Mouse (Mus musculus): ENCODE results near the gene Smim14. TPM values are rescaled to one million over a fixed set of nuclear protein-coding genes. Genes with fewer than 3 reads are reported as not detected.

The Smim14 gene
- polyA plus RNA-seq, 1 experiment from 2014 or later: 198 TPM

- Histone ChIP-seq H3K4me2 (ENCODE audit: low read length) (no peak overlapping the region), H3K4me3 (replicated peaks; ENCODE audit: low read length) (no peak overlapping the region), H3K9ac (replicated peaks; ENCODE audit: low read depth, low read length) (no peak overlapping the region), H3K9me3 (ENCODE audit: control insufficient read depth, low read length) (no peaks in the 10 kb centered on the region), H3K27me3 (replicated peaks; ENCODE audit: control insufficient read depth, insufficient read depth, low read length) (no peaks in the 10 kb centered on the region), H3K4me1 (replicated peaks; ENCODE audit: control insufficient read depth, insufficient read depth, low read length) (no peaks in the 10 kb centered on the region), H3K36me3 (ENCODE audit: control insufficient read depth, insufficient read depth) (no peaks in the 10 kb centered on the region), H3K27ac (ENCODE audit: low read length) (no peak overlapping the region)
- no peak for ATAC-seq
- 94% methylated on average over 9 of the region's 9 CpGs for WGBS
These were observed 35.6 kb downstream of the Smim14 start for GRCm38 (mm10) chr5:65501407-65501806.

- Histone ChIP-seq H3K27ac (ENCODE audit: low read length) (no peak overlapping the region), H3K36me3 (ENCODE audit: control insufficient read depth, insufficient read depth) (no peaks in the 10 kb centered on the region), H3K4me3 (replicated peaks; ENCODE audit: low read length) (no peak overlapping the region), H3K4me2 (ENCODE audit: low read length) (no peak overlapping the region), H3K9ac (replicated peaks; ENCODE audit: low read depth, low read length) (no peak overlapping the region), H3K9me3 (ENCODE audit: control insufficient read depth, low read length) (no peaks in the 10 kb centered on the region), H3K4me1 (replicated peaks; ENCODE audit: control insufficient read depth, insufficient read depth, low read length) (no peaks in the 10 kb centered on the region), H3K27me3 (replicated peaks; ENCODE audit: control insufficient read depth, insufficient read depth, low read length) (no peaks in the 10 kb centered on the region)
- WGBS: 84% methylated on average over 7 of the region's 7 CpGs
- no peak for ATAC-seq
These were observed 36.8 kb downstream of the Smim14 start for GRCm38 (mm10) chr5:65500231-65500630.

DNA sequence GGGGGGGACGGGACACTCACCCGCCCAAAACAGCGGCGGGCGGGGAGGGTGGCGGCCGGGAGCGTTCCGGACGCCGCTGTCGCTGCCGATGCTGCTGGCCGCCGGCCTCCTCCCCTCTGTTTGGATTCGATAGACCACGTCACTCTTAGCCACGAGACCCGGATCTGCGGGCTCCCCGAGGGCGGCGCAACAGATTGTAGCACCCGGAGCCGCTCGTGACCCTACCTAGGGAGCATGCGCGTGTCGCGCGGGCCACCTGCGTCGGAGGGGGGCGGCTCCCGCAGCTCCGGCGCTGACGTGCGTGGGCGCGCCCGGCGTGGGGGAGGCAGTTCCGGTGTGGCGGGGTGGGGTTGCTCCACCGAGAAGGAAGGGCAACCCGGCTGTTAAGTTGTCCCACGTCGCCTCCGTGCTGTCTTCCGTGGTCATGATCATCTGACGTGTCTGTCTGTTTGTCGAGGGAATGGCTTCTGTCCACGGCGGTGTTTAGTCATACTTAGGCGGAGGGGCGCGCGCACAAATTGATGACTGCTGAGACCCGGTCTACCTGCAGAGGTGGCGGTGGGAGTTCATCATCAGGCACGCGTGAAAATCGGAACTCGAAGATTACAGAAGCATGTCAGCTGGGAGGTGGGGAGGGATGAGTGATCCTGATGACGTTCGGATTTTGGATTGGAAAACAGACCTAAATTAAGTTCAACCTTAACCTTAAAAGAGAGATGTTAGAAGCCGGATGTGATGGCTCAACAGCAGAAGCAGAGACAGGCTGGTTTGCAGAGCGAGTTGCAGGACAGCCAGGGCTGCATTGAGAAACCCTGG lies 44.1 kb downstream of the Smim14 start, which contains the start of gene Gm43552:
Gene Gm43552 (minus strand): TSS at position 118 of the 816 bp plus-strand sequence.
- Histone ChIP-seq H3K9ac (replicated peaks; ENCODE audit: low read depth, low read length) (peak within 1 kb of the TSS; percentile 93), H3K4me1 (replicated peaks; ENCODE audit: control insufficient read depth, insufficient read depth, low read length) (peaks cover 20% of the 10 kb centered on the region), H3K9me3 (ENCODE audit: control insufficient read depth, low read length) (no peaks in the 10 kb centered on the region), H3K36me3 (ENCODE audit: control insufficient read depth, insufficient read depth) (no peaks in the 10 kb centered on the region), H3K4me3 (replicated peaks; ENCODE audit: low read length) (peak within 1 kb of the TSS; percentile 82), H3K4me2 (ENCODE audit: low read length) (peak within 1 kb of the TSS; percentile 78), H3K27ac (ENCODE audit: low read length) (peak within 1 kb of the TSS; percentile 90), H3K27me3 (replicated peaks; ENCODE audit: control insufficient read depth, insufficient read depth, low read length) (no peaks in the 10 kb centered on the region)
- under 1% methylated on average over 39 of the region's 69 CpGs for WGBS
- ATAC-seq: peak; percentile 97

- Histone ChIP-seq H3K9me3 (ENCODE audit: control insufficient read depth, low read length) (no peaks in the 10 kb centered on the region), H3K4me1 (replicated peaks; ENCODE audit: control insufficient read depth, insufficient read depth, low read length) (peaks cover 20% of the 10 kb centered on the region), H3K9ac (replicated peaks; ENCODE audit: low read depth, low read length) (peak overlapping the region; percentile 93), H3K4me2 (ENCODE audit: low read length) (peak overlapping the region; percentile 78), H3K27me3 (replicated peaks; ENCODE audit: control insufficient read depth, insufficient read depth, low read length) (no peaks in the 10 kb centered on the region), H3K27ac (ENCODE audit: low read length) (peak overlapping the region; percentile 90), H3K4me3 (replicated peaks; ENCODE audit: low read length) (peak overlapping the region; percentile 82), H3K36me3 (ENCODE audit: control insufficient read depth, insufficient read depth) (no peaks in the 10 kb centered on the region)
- WGBS: under 1% methylated on average over 40 of the region's 57 CpGs
- peak; percentile 82 for ATAC-seq
These were observed 44.9 kb downstream of the Smim14 start for GRCm38 (mm10) chr5:65491767-65492715.

GRCm38 (mm10) chr5:65489830-65490229 lies 47.2 kb downstream of the Smim14 start:
- Histone ChIP-seq H3K27ac (ENCODE audit: low read length) (no peak overlapping the region), H3K36me3 (ENCODE audit: control insufficient read depth, insufficient read depth) (no peaks in the 10 kb centered on the region), H3K9me3 (ENCODE audit: control insufficient read depth, low read length) (no peaks in the 10 kb centered on the region), H3K27me3 (replicated peaks; ENCODE audit: control insufficient read depth, insufficient read depth, low read length) (no peaks in the 10 kb centered on the region), H3K4me3 (replicated peaks; ENCODE audit: low read length) (no peak overlapping the region), H3K4me1 (replicated peaks; ENCODE audit: control insufficient read depth, insufficient read depth, low read length) (peaks cover 20% of the 10 kb centered on the region), H3K9ac (replicated peaks; ENCODE audit: low read depth, low read length) (no peak overlapping the region), H3K4me2 (ENCODE audit: low read length) (no peak overlapping the region)
- no peak for ATAC-seq
- WGBS: 67% methylated on average over 4 of the region's 4 CpGs

- H3K4me2 ChIP-seq (ENCODE audit: low read length): no peak overlapping the region
- H3K27me3 ChIP-seq (replicated peaks; ENCODE audit: control insufficient read depth, insufficient read depth, low read length): no peaks in the 10 kb centered on the region
- H3K9me3 ChIP-seq (ENCODE audit: control insufficient read depth, low read length): no peaks in the 10 kb centered on the region
- no peak overlapping the region for H3K9ac ChIP-seq (replicated peaks; ENCODE audit: low read depth, low read length)
- no peaks in the 10 kb centered on the region for H3K36me3 ChIP-seq (ENCODE audit: control insufficient read depth, insufficient read depth)
- 93% methylated on average over 7 of the region's 7 CpGs for WGBS
- ATAC-seq: no peak
- no peak overlapping the region for H3K4me3 ChIP-seq (replicated peaks; ENCODE audit: low read length)
- no peak overlapping the region for H3K27ac ChIP-seq (ENCODE audit: low read length)
- peaks cover 20% of the 10 kb centered on the region for H3K4me1 ChIP-seq (replicated peaks; ENCODE audit: control insufficient read depth, insufficient read depth, low read length)
These were observed 48.3 kb downstream of the Smim14 start for GRCm38 (mm10) chr5:65488725-65489124.

DNA sequence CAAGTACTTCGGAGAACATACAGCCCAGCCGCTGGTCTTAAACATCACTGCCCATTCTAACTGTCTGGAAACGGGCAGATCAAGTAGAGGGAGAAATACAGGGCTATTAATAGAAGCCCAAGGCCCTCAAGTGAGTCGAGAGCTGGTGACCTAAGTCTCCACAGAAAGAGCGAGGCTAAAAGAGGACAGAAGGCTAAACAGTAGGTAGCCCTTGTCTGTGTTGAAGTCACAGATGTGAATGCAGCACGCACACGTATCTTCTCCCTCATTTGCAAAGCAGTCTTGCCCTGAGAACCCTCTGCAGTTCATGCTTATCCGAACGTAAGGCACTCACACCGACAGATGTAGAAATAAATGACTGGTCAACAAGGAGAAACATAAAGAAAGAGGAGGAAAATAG lies 49.6 kb downstream of the Smim14 start:
- no peak for ATAC-seq
- Histone ChIP-seq H3K27ac (ENCODE audit: low read length) (no peak overlapping the region), H3K36me3 (ENCODE audit: control insufficient read depth, insufficient read depth) (no peaks in the 10 kb centered on the region), H3K9me3 (ENCODE audit: control insufficient read depth, low read length) (no peaks in the 10 kb centered on the region), H3K4me3 (replicated peaks; ENCODE audit: low read length) (no peak overlapping the region), H3K9ac (replicated peaks; ENCODE audit: low read depth, low read length) (no peak overlapping the region), H3K27me3 (replicated peaks; ENCODE audit: control insufficient read depth, insufficient read depth, low read length) (no peaks in the 10 kb centered on the region), H3K4me1 (replicated peaks; ENCODE audit: control insufficient read depth, insufficient read depth, low read length) (peaks cover 15% of the 10 kb centered on the region), H3K4me2 (ENCODE audit: low read length) (no peak overlapping the region)
- WGBS: 84% methylated on average over 10 of the region's 10 CpGs

DNA sequence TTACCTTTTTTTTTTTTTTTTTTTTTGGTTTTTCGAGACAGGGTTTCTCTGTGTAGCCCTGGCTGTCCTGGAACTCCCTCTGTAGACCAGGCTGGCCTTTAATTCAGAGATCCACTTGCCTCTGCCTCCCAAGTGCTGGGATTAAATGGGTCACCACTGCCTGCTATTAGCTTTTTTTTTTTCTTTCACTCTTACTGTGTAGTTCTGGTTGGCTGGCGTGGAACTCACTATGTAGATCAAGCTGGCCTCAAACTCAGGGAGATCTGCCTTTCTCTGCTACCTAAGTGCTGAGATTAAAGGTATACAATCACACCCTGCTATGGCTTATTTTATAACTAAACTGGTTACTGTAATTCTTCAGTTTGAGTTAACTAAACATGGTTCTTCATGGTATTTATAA lies 50.5 kb downstream of the Smim14 start:
- Histone ChIP-seq H3K9me3 (ENCODE audit: control insufficient read depth, low read length) (no peaks in the 10 kb centered on the region), H3K4me1 (replicated peaks; ENCODE audit: control insufficient read depth, insufficient read depth, low read length) (peaks cover 12% of the 10 kb centered on the region), H3K36me3 (ENCODE audit: control insufficient read depth, insufficient read depth) (no peaks in the 10 kb centered on the region), H3K27ac (ENCODE audit: low read length) (no peak overlapping the region), H3K9ac (replicated peaks; ENCODE audit: low read depth, low read length) (no peak overlapping the region), H3K27me3 (replicated peaks; ENCODE audit: control insufficient read depth, insufficient read depth, low read length) (no peaks in the 10 kb centered on the region), H3K4me3 (replicated peaks; ENCODE audit: low read length) (no peak overlapping the region), H3K4me2 (ENCODE audit: low read length) (no peak overlapping the region)
- WGBS: 89% methylated on average over 2 of the region's 2 CpGs
- no peak for ATAC-seq

DNA sequence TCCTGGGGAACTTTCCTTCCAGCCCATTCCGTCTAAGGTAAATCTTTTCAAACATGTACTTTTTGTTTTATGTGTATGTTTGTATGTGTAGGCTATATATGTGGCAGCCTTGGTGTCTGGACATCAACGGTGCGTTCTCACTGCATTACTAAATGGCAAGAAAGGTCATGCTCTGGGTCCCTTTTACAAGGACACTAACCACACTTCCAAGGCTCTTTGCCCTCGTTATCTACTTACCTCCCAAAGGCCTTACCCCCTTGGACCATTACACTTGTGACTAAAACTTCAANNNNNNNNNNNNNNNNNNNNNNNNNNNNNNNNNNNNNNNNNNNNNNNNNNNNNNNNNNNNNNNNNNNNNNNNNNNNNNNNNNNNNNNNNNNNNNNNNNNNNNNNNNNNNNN lies 54.0 kb downstream of the Smim14 start:
- no peaks in the 10 kb centered on the region for H3K36me3 ChIP-seq (ENCODE audit: control insufficient read depth, insufficient read depth)
- H3K4me3 ChIP-seq (replicated peaks; ENCODE audit: low read length): no peak overlapping the region
- H3K27ac ChIP-seq (ENCODE audit: low read length): no peak overlapping the region
- no peaks in the 10 kb centered on the region for H3K9me3 ChIP-seq (ENCODE audit: control insufficient read depth, low read length)
- 87% methylated on average over 4 of the region's 4 CpGs for WGBS
- no peak overlapping the region for H3K4me2 ChIP-seq (ENCODE audit: low read length)
- no peaks in the 10 kb centered on the region for H3K4me1 ChIP-seq (replicated peaks; ENCODE audit: control insufficient read depth, insufficient read depth, low read length)
- no peak for ATAC-seq
- H3K27me3 ChIP-seq (replicated peaks; ENCODE audit: control insufficient read depth, insufficient read depth, low read length): no peaks in the 10 kb centered on the region
- no peak overlapping the region for H3K9ac ChIP-seq (replicated peaks; ENCODE audit: low read depth, low read length)
